Mouse (Mus musculus) hindbrain, embryonic 13.5 days (tissue): ENCODE measurements around the gene Flt3. TPM values are rescaled to one million over a fixed set of nuclear protein-coding genes. Genes with fewer than 3 reads are reported as not detected.

ENCODE experiments used
- ATAC-seq: fragments of 200-750 bp; cut with Nextera tagmentation; 2 replicates; pipeline ENCODE4 v1.8.0; 2017; ENCODE audit warnings: moderate TSS enrichment; ENCODE audit not compliant: low FRiP score
- H3K27ac ChIP-seq: fragments of 300-500 bp; sonication (generic); 2 replicates; pipeline ENCODE4 v1.5.1; 2015; ENCODE audit warnings: inconsistent platforms, mild to moderate bottlenecking, moderate library complexity
- H3K27me3 ChIP-seq: fragments of 300-500 bp; sonication (generic); 2 replicates; pipeline ENCODE4 v1.6.1; 2015; ENCODE audit warnings: mild to moderate bottlenecking, inconsistent platforms
- H3K36me3 ChIP-seq: fragments of 300-500 bp; sonication (generic); 2 replicates; pipeline ENCODE4 v1.6.1; 2015; ENCODE audit warnings: mild to moderate bottlenecking, inconsistent platforms
- H3K4me1 ChIP-seq: fragments of 300-500 bp; sonication (generic); replicated peaks from 2 replicates; pipeline ENCODE4 v1.6.1; 2015; ENCODE audit warnings: inconsistent platforms
- H3K4me2 ChIP-seq: fragments of 300-500 bp; sonication (generic); 2 replicates; pipeline ENCODE4 v1.6.1; 2015; ENCODE audit warnings: inconsistent platforms, mild to moderate bottlenecking, moderate library complexity
- H3K4me3 ChIP-seq: fragments of 300-500 bp; sonication (generic); 2 replicates; pipeline ENCODE4 v1.5.1; 2015; ENCODE audit warnings: mild to moderate bottlenecking, inconsistent platforms
- H3K9ac ChIP-seq: fragments of 300-500 bp; sonication (generic); 2 replicates; pipeline ENCODE4 v1.6.1; 2015; ENCODE audit warnings: mild to moderate bottlenecking, inconsistent platforms
- H3K9me3 ChIP-seq: fragments of 300-500 bp; sonication (generic); 2 replicates; pipeline ENCODE4 v1.6.1; 2016; ENCODE audit warnings: inconsistent platforms
- WGBS: fragments of 180-500 bp; shearing (Covaris S2); methylation state at CpG from one replicate; pipeline ENCODE4 v1.1.7; 2015; 5-methylcytosine and 5-hydroxymethylcytosine counted together
- polyA plus RNA-seq: library from polyadenylated mRNA; unstranded; fragments of >200 nt; fragmentation: Nextera tagmentation; extraction: Ambion mirVana; gene quantifications from 2 replicates; pipeline ENCODE4 v1.2.1, GENCODE M21; 2015

Flt3 gene
- polyA plus RNA-seq, 1 experiment from 2014 or later = 0.36 TPM

- H3K4me1 ChIP-seq = peaks cover 7% of the 10 kb centered on the region
- under 1% methylated on average over 25 of the region's 25 CpGs for WGBS
- no peaks in the 10 kb centered on the region for H3K36me3 ChIP-seq
- no peaks in the 10 kb centered on the region for H3K9me3 ChIP-seq
- no peak overlapping the region for H3K4me3 ChIP-seq
- H3K9ac ChIP-seq = no peak overlapping the region
- ATAC-seq = no peak
- H3K27me3 ChIP-seq = peaks cover 98% of the 10 kb centered on the region
- H3K27ac ChIP-seq = no peak overlapping the region
- no peak overlapping the region for H3K4me2 ChIP-seq
These were observed 84.7 kb downstream of the Flt3 start for GRCm38 (mm10) chr5:147315432-147316075.

GRCm38 (mm10) chr5:147314646-147315431 lies 85.5 kb downstream of the Flt3 start:
- no peak overlapping the region for H3K4me2 ChIP-seq
- no peak overlapping the region for H3K27ac ChIP-seq
- H3K4me3 ChIP-seq = peak overlapping the region; percentile 12; the same call in 1 of the 2 replicates
- H3K9me3 ChIP-seq = no peaks in the 10 kb centered on the region
- H3K4me1 ChIP-seq = peaks cover 7% of the 10 kb centered on the region
- no peaks in the 10 kb centered on the region for H3K36me3 ChIP-seq
- no peak overlapping the region for H3K9ac ChIP-seq
- no peak for ATAC-seq
- peaks cover 98% of the 10 kb centered on the region for H3K27me3 ChIP-seq
- WGBS = under 1% methylated on average over 39 of the region's 39 CpGs

GRCm38 (mm10) chr5:147312830-147313685 lies 87.2 kb downstream of the Flt3 start:
- H3K9ac ChIP-seq = no peak overlapping the region
- 1% methylated on average over 27 of the region's 27 CpGs for WGBS
- H3K27ac ChIP-seq = no peak overlapping the region
- H3K4me1 ChIP-seq = peaks cover 7% of the 10 kb centered on the region
- no peak for ATAC-seq
- no peak overlapping the region for H3K4me2 ChIP-seq
- peaks cover 100% of the 10 kb centered on the region for H3K27me3 ChIP-seq
- H3K9me3 ChIP-seq = no peaks in the 10 kb centered on the region
- no peak overlapping the region for H3K4me3 ChIP-seq
- H3K36me3 ChIP-seq = no peaks in the 10 kb centered on the region

GRCm38 (mm10) chr5:147309786-147310185 lies 90.5 kb downstream of the Flt3 start:
- ATAC-seq = no peak
- H3K9me3 ChIP-seq = no peaks in the 10 kb centered on the region
- 0% methylated on average over 1 of the region's 2 CpGs for WGBS
- H3K4me3 ChIP-seq = no peak overlapping the region
- H3K4me1 ChIP-seq = peaks cover 11% of the 10 kb centered on the region
- H3K9ac ChIP-seq = no peak overlapping the region
- H3K27me3 ChIP-seq = peaks cover 100% of the 10 kb centered on the region
- no peaks in the 10 kb centered on the region for H3K36me3 ChIP-seq
- H3K27ac ChIP-seq = no peak overlapping the region
- no peak overlapping the region for H3K4me2 ChIP-seq

GRCm38 (mm10) chr5:147308451-147308850 lies 91.8 kb downstream of the Flt3 start:
- Histone ChIP-seq H3K27me3 (peaks cover 100% of the 10 kb centered on the region), H3K4me3 (no peak overlapping the region), H3K4me1 (peaks cover 16% of the 10 kb centered on the region), H3K36me3 (no peaks in the 10 kb centered on the region), H3K9me3 (no peaks in the 10 kb centered on the region), H3K27ac (no peak overlapping the region), H3K9ac (no peak overlapping the region), H3K4me2 (no peak overlapping the region)
- 9% methylated on average over 9 of the region's 9 CpGs for WGBS
- no peak for ATAC-seq

- Histone ChIP-seq H3K27me3 (peaks cover 100% of the 10 kb centered on the region), H3K4me1 (peaks cover 16% of the 10 kb centered on the region), H3K9me3 (no peaks in the 10 kb centered on the region), H3K36me3 (no peaks in the 10 kb centered on the region), H3K4me3 (no peak overlapping the region), H3K27ac (no peak overlapping the region), H3K9ac (no peak overlapping the region), H3K4me2 (no peak overlapping the region)
- 1% methylated on average over 12 of the region's 12 CpGs for WGBS
- no peak for ATAC-seq
These were observed 92.9 kb downstream of the Flt3 start for GRCm38 (mm10) chr5:147307398-147307785.

GRCm38 (mm10) chr5:147306638-147307397 lies 93.5 kb downstream of the Flt3 start, which contains the start of gene Cdx2:
Gene Cdx2 (minus strand): TSS chr5:147307270.
- H3K4me1 ChIP-seq = peaks cover 16% of the 10 kb centered on the region
- WGBS = under 1% methylated on average over 61 of the region's 63 CpGs
- no peak within 1 kb of the TSS for H3K9ac ChIP-seq
- no peak for ATAC-seq
- 0 out of 2 replicates have a peak within 1 kb of the TSS, but pooled peaks have one; percentile 5 for H3K4me3 ChIP-seq
- peaks cover 100% of the 10 kb centered on the region for H3K27me3 ChIP-seq
- no peaks in the 10 kb centered on the region for H3K9me3 ChIP-seq
- no peak within 1 kb of the TSS for H3K4me2 ChIP-seq
- H3K27ac ChIP-seq = no peak within 1 kb of the TSS
- no peaks in the 10 kb centered on the region for H3K36me3 ChIP-seq

GRCm38 (mm10) chr5:147305856-147306637 lies 94.2 kb downstream of the Flt3 start:
- WGBS = under 1% methylated on average over 48 of the region's 58 CpGs
- ATAC-seq = no peak
- Histone ChIP-seq H3K36me3 (no peaks in the 10 kb centered on the region), H3K27me3 (peaks cover 100% of the 10 kb centered on the region), H3K4me2 (no peak overlapping the region), H3K9ac (no peak overlapping the region), H3K4me3 (0 out of 2 replicates have a peak overlapping the region, but pooled peaks have one; percentile 5), H3K27ac (no peak overlapping the region), H3K9me3 (no peaks in the 10 kb centered on the region), H3K4me1 (peaks cover 16% of the 10 kb centered on the region)

GRCm38 (mm10) chr5:147305166-147305565 lies 95.1 kb downstream of the Flt3 start:
- under 1% methylated on average over 16 of the region's 16 CpGs for WGBS
- Histone ChIP-seq H3K27me3 (peaks cover 100% of the 10 kb centered on the region), H3K9me3 (no peaks in the 10 kb centered on the region), H3K36me3 (no peaks in the 10 kb centered on the region), H3K4me2 (no peak overlapping the region), H3K27ac (no peak overlapping the region), H3K4me3 (no peak overlapping the region), H3K9ac (no peak overlapping the region), H3K4me1 (peaks cover 16% of the 10 kb centered on the region)
- no peak for ATAC-seq

GRCm38 (mm10) chr5:147304276-147305155 lies 95.8 kb downstream of the Flt3 start:
- H3K9me3 ChIP-seq = no peaks in the 10 kb centered on the region
- no peak for ATAC-seq
- H3K27ac ChIP-seq = no peak overlapping the region
- WGBS = under 1% methylated on average over 54 of the region's 54 CpGs
- no peak overlapping the region for H3K4me2 ChIP-seq
- H3K4me1 ChIP-seq = peaks cover 19% of the 10 kb centered on the region
- H3K36me3 ChIP-seq = no peaks in the 10 kb centered on the region
- peaks cover 100% of the 10 kb centered on the region for H3K27me3 ChIP-seq
- H3K4me3 ChIP-seq = no peak overlapping the region
- no peak overlapping the region for H3K9ac ChIP-seq
